Mouse (Mus musculus): Measurements from ENCODE around the gene Lrp8. TPM values are rescaled to one million over a fixed set of nuclear protein-coding genes. Genes with fewer than 3 reads are reported as not detected.

Gene Lrp8
- polyA plus RNA-seq, 1 experiment = 10.2 TPM

DNA sequence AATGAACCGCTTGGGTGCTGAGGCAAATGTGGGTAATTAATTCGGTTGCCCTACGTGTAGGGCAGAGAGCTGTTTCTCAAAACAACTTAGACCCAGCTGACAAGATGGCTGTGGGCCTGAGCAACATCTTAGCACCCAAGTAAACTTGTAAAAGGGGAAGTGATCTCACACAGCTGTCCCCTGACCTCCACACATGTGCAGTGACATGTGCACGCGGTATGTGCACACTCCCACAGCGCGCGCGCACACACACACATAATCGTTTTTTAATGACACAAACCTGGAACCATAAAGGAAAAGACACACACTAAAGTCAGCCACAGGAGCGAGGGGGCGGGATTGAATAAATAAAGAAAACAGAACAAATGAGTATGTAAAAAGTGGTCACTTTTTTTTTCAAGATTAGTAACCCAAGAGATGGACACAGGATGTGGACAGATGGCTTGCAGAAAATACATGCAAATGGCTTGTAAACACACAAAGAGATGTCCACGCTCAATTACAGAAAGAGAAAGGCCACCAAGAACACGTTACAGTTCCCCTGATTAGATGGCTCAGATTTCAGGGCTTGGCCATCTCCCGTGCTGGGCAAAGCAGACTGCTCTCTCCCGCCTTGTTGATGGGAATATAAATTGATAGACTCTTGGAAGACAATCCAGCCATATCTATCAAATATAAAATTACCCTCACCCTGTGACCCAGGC is 29.8 kb upstream of the Lrp8 start:
- no peak overlapping the region for H3K27ac ChIP-seq (ENCODE audit: control insufficient read depth, insufficient read depth, low read depth, low read length, poor library complexity)
- peaks cover 3% of the 10 kb centered on the region; the same call in 1 of the 2 replicates for H3K4me1 ChIP-seq (ENCODE audit: control insufficient read depth, insufficient read depth, low read length)
- WGBS = 81% methylated on average over 16 of the region's 16 CpGs
- TF ChIP-seq POLR2A (IDR thresholded peaks at IDR 0.05; ENCODE audit: borderline replicate concordance, control insufficient read depth, low read depth, low read length) = no peak
- no peak for TF ChIP-seq CTCF (IDR thresholded peaks at IDR 0.05; ENCODE audit: control insufficient read depth, insufficient read depth, low read length)
- no peak overlapping the region for H3K4me3 ChIP-seq (replicated peaks; ENCODE audit: control insufficient read depth, low read depth, low read length)

DNA sequence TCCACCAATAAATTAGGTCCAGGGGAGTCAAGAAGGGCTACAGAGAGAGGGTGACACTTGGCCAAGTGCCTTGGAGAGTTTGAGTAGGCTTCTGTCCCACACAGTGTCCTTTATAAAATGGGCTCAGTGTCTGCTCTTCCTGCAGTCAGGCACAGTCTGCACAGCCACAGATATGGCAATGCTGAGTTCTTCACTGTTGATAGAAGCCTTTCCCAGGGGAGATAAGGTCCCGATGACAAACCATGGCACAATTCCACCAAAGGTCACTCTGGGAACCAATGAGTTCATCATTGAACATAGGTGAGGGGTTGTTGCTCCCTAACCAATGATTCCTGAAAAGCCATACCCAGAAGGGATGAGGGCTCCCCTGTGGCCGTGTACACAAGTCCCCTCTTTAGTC is 27.2 kb upstream of the Lrp8 start:
- peaks cover 3% of the 10 kb centered on the region; the same call in 1 of the 2 replicates for H3K4me1 ChIP-seq (ENCODE audit: control insufficient read depth, insufficient read depth, low read length)
- H3K27ac ChIP-seq (ENCODE audit: control insufficient read depth, insufficient read depth, low read depth, low read length, poor library complexity) = no peak overlapping the region
- H3K4me3 ChIP-seq (replicated peaks; ENCODE audit: control insufficient read depth, low read depth, low read length) = no peak overlapping the region
- WGBS = 62% methylated on average over 2 of the region's 2 CpGs
- TF ChIP-seq CTCF (IDR thresholded peaks at IDR 0.05; ENCODE audit: control insufficient read depth, insufficient read depth, low read length) = no peak
- TF ChIP-seq POLR2A (IDR thresholded peaks at IDR 0.05; ENCODE audit: borderline replicate concordance, control insufficient read depth, low read depth, low read length) = no peak

DNA sequence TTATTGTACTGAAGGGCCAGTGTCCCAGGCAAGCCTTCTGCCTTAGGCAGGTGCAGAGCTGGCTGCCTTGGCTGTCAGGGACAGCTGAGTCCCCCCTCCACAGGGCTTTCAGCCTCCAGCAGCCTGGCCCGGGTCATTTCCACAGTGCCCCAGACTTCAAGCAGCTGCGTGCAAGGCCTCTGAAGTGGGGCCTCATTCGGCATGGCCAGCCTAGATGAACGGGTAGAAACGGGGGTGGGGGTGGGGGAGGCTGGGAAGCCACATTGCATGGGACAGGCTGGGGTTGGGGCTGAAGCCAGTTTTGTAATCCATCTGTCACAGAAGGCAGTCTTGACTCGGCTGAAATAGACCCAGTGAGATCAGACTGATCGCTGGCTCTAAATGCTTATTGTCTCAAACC is 26.4 kb upstream of the Lrp8 start:
- H3K4me3 ChIP-seq (replicated peaks; ENCODE audit: control insufficient read depth, low read depth, low read length) = no peak overlapping the region
- WGBS = 54% methylated on average over 7 of the region's 7 CpGs
- no peak overlapping the region for H3K27ac ChIP-seq (ENCODE audit: control insufficient read depth, insufficient read depth, low read depth, low read length, poor library complexity)
- peaks cover 3% of the 10 kb centered on the region; the same call in 1 of the 2 replicates for H3K4me1 ChIP-seq (ENCODE audit: control insufficient read depth, insufficient read depth, low read length)
- TF ChIP-seq POLR2A (IDR thresholded peaks at IDR 0.05; ENCODE audit: borderline replicate concordance, control insufficient read depth, low read depth, low read length) (no peak), CTCF (IDR thresholded peaks at IDR 0.05; ENCODE audit: control insufficient read depth, insufficient read depth, low read length) (no peak)

GRCm38 (mm10) chr4:107776990-107777673 is 24.9 kb upstream of the Lrp8 start:
- Histone ChIP-seq H3K4me3 (replicated peaks; ENCODE audit: control insufficient read depth, low read depth, low read length) (no peak overlapping the region), H3K4me1 (ENCODE audit: control insufficient read depth, insufficient read depth, low read length) (peaks cover 3% of the 10 kb centered on the region; the same call in 1 of the 2 replicates), H3K27ac (ENCODE audit: control insufficient read depth, insufficient read depth, low read depth, low read length, poor library complexity) (peak overlapping the region; percentile 89)
- no peak for TF ChIP-seq CTCF (IDR thresholded peaks at IDR 0.05; ENCODE audit: control insufficient read depth, insufficient read depth, low read length)
- TF ChIP-seq POLR2A (IDR thresholded peaks at IDR 0.05; ENCODE audit: borderline replicate concordance, control insufficient read depth, low read depth, low read length) = no peak
- WGBS = 15% methylated on average over 5 of the region's 5 CpGs

- peak overlapping the region; percentile 50 for H3K27ac ChIP-seq (ENCODE audit: control insufficient read depth, insufficient read depth, low read depth, low read length, poor library complexity)
- H3K4me3 ChIP-seq (replicated peaks; ENCODE audit: control insufficient read depth, low read depth, low read length) = peak overlapping the region; percentile 61
Observed at GRCm38 (mm10) chr4:107783541-107783940, 18.5 kb upstream of the Lrp8 start.

DNA sequence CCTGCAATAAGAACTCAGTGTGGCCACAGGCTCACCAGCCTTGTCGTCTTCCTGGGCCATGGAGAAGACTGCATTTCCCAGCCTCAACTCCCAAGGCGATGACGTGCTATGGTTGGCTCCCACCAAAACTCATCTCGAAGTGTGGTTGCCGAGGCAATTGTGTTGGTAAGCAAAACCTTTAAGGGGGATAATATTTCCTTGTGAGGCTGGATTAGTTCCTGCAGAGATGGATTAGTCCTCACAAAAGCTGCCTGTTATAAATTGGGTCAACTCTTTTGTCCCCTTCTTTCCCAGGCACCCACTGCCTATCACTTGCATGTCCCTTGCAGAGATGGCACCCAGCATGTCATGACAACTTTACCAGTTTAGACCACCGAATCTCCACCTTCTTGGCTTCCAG is 13.2 kb upstream of the Lrp8 start:
- H3K4me1 ChIP-seq (ENCODE audit: control insufficient read depth, insufficient read depth, low read length) = peaks cover under 1% of the 10 kb centered on the region; the same call in 1 of the 2 replicates
- TF ChIP-seq POLR2A (IDR thresholded peaks at IDR 0.05; ENCODE audit: borderline replicate concordance, control insufficient read depth, low read depth, low read length) (no peak), CTCF (IDR thresholded peaks at IDR 0.05; ENCODE audit: control insufficient read depth, insufficient read depth, low read length) (no peak)
- no peak overlapping the region for H3K4me3 ChIP-seq (replicated peaks; ENCODE audit: control insufficient read depth, low read depth, low read length)
- no peak overlapping the region for H3K27ac ChIP-seq (ENCODE audit: control insufficient read depth, insufficient read depth, low read depth, low read length, poor library complexity)
- WGBS = 77% methylated on average over 6 of the region's 6 CpGs

More at GRCm38 (mm10) chr4:107783541-107783940, 18.5 kb upstream of the Lrp8 start:
- H3K4me1 ChIP-seq (ENCODE audit: control insufficient read depth, insufficient read depth, low read length) = no peaks in the 10 kb centered on the region; the same call in 1 of the 2 replicates
- TF ChIP-seq POLR2A (IDR thresholded peaks at IDR 0.05; ENCODE audit: borderline replicate concordance, control insufficient read depth, low read depth, low read length) (no peak), CTCF (IDR thresholded peaks at IDR 0.05; ENCODE audit: control insufficient read depth, insufficient read depth, low read length) (no peak)
- WGBS = 47% methylated on average over 10 of the region's 10 CpGs

DNA sequence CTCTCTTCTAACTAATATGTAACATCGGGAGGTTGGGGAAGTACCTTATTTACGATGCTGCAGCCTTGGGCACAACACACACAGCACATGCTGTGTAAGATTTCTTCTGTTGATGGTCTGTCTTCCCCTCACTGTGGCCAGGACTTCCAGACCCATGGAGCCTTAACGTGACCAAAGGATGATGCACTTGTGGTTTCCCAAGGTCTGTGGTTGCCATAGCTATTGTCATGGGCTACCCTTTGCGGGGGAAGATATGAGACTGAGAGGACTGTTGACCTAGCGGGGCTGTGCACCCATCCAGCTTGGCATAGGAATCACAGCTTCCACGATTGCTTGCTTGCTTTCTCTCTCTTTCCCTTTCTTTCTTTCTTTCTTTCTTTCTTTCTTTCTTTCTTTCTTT is 1.3 kb upstream of the Lrp8 start:
- H3K4me3 ChIP-seq (replicated peaks; ENCODE audit: control insufficient read depth, low read depth, low read length) = no peak overlapping the region
- 45% methylated on average over 6 of the region's 6 CpGs for WGBS
- no peak overlapping the region for H3K27ac ChIP-seq (ENCODE audit: control insufficient read depth, insufficient read depth, low read depth, low read length, poor library complexity)
- H3K4me1 ChIP-seq (ENCODE audit: control insufficient read depth, insufficient read depth, low read length) = peaks cover 4% of the 10 kb centered on the region; the same call in 1 of the 2 replicates
- no peak for TF ChIP-seq POLR2A (IDR thresholded peaks at IDR 0.05; ENCODE audit: borderline replicate concordance, control insufficient read depth, low read depth, low read length)
- no peak for TF ChIP-seq CTCF (IDR thresholded peaks at IDR 0.05; ENCODE audit: control insufficient read depth, insufficient read depth, low read length)
